Mouse (Mus musculus): Measurements from ENCODE around the gene Anln.

GRCm38 (mm10) chr9:22309651-22310050, 79.3 kb downstream of the Anln start:
- TF ChIP-seq CTCF (IDR thresholded peaks at IDR 0.05; ENCODE audit: low read depth): no peak
- no peak for TF ChIP-seq EP300 (IDR thresholded peaks at IDR 0.05; ENCODE audit: low read depth)

All from liver, embryonic 14.5 days (tissue).